Mouse (Mus musculus) neural tube, embryonic 12.5 days (tissue): ENCODE results near the gene Lin7b. TPM values are rescaled to one million over a fixed set of nuclear protein-coding genes. Genes with fewer than 3 reads are reported as not detected.

Experiments
- ATAC-seq: fragments of 200-750 bp; cut with Nextera tagmentation; 2 replicates; pipeline ENCODE4 v1.8.0; 2017; ENCODE audit warnings: low read depth, mild to moderate bottlenecking, moderate TSS enrichment, moderate library complexity; ENCODE audit not compliant: low FRiP score
- H3K27ac ChIP-seq: fragments of 300-500 bp; sonication (generic); 2 replicates; pipeline ENCODE4 v1.5.1; 2016
- H3K27me3 ChIP-seq: fragments of 300-500 bp; sonication (generic); replicated peaks from 2 replicates; pipeline ENCODE4 v1.6.1; 2016; ENCODE audit warnings: mild to moderate bottlenecking
- H3K36me3 ChIP-seq: fragments of 300-500 bp; sonication (generic); 2 replicates; pipeline ENCODE4 v1.6.1; 2016; ENCODE audit warnings: mild to moderate bottlenecking
- H3K4me1 ChIP-seq: fragments of 300-500 bp; sonication (generic); 2 replicates; pipeline ENCODE4 v1.6.1; 2016
- H3K4me2 ChIP-seq: fragments of 300-500 bp; sonication (generic); replicated peaks from 2 replicates; pipeline ENCODE4 v1.6.1; 2016; ENCODE audit warnings: mild to moderate bottlenecking
- H3K4me3 ChIP-seq: fragments of 300-500 bp; sonication (generic); 2 replicates; pipeline ENCODE4 v1.5.1; 2016
- H3K9ac ChIP-seq: fragments of 300-500 bp; sonication (generic); 2 replicates; pipeline ENCODE4 v1.6.1; 2016; ENCODE audit warnings: mild to moderate bottlenecking
- H3K9me3 ChIP-seq: fragments of 300-500 bp; sonication (generic); 2 replicates; pipeline ENCODE4 v1.6.1; 2016; ENCODE audit warnings: mild to moderate bottlenecking
- WGBS: fragments of 180-500 bp; shearing (Covaris S2); methylation state at CpG from one replicate; pipeline ENCODE4 v1.1.7; 2016; 5-methylcytosine and 5-hydroxymethylcytosine counted together
- polyA plus RNA-seq: library from polyadenylated mRNA; unstranded; fragments of >200 nt; fragmentation: Nextera tagmentation; extraction: Ambion mirVana; gene quantifications from 2 replicates; pipeline ENCODE4 v1.2.1, GENCODE M21; 2016

Gene Lin7b
- polyA plus RNA-seq, 1 experiment from 2014 or later, result 3.5 TPM

DNA sequence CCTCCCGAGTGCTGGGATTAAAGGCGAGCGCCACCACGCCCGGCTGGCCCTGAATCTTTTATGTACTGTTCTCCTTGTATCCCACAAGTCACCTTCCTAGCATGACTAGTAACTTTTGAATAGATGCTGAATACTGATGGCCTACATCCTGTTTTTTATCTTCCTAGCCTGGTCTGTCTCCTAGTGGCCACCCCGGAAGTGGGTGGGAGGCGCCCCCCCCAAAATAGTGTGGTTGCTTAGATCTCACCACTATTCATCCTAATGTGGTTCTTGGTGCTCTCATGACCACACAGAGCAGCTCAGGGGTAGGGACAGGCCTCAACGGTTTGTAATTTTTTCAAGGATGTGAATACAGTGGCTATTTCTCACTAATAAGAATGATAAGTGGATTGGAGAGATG lies 4.2 kb upstream of the Lin7b start:
- Histone ChIP-seq H3K9ac (no peak overlapping the region), H3K9me3 (no peaks in the 10 kb centered on the region), H3K4me3 (no peak overlapping the region), H3K4me1 (peaks cover 14% of the 10 kb centered on the region), H3K27ac (no peak overlapping the region), H3K36me3 (peaks cover 66% of the 10 kb centered on the region), H3K4me2 (no peak overlapping the region), H3K27me3 (peaks cover 9% of the 10 kb centered on the region)
- WGBS, result 94% methylated on average over 8 of the region's 8 CpGs
- ATAC-seq, result no peak

DNA sequence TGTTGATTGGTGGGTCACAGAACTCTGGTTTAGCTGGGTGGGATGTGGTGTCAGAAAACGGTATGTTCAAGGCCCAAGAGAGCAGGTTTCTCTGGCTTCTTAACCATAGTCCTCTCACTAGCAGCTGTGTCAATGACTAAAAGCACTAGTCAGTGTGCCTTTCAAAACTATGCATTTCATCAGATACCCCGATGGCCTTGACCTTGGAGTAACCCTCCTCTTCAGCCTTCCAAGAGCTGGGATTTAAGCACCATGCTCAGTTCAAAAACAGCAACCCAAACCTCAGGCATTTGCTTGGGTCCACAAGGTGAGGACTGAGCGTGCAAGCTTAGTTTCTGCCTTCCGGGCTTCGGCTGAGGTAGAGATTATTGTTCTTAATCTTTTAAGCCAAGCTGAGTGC lies 2.0 kb upstream of the Lin7b start:
- peaks cover 22% of the 10 kb centered on the region for H3K4me1 ChIP-seq
- 86% methylated on average over 5 of the region's 5 CpGs for WGBS
- H3K36me3 ChIP-seq, result peaks cover 45% of the 10 kb centered on the region
- H3K27ac ChIP-seq, result no peak overlapping the region
- no peak for ATAC-seq
- peaks cover 24% of the 10 kb centered on the region for H3K27me3 ChIP-seq
- H3K9me3 ChIP-seq, result no peaks in the 10 kb centered on the region
- H3K9ac ChIP-seq, result no peak overlapping the region
- no peak overlapping the region for H3K4me2 ChIP-seq
- H3K4me3 ChIP-seq, result no peak overlapping the region

DNA sequence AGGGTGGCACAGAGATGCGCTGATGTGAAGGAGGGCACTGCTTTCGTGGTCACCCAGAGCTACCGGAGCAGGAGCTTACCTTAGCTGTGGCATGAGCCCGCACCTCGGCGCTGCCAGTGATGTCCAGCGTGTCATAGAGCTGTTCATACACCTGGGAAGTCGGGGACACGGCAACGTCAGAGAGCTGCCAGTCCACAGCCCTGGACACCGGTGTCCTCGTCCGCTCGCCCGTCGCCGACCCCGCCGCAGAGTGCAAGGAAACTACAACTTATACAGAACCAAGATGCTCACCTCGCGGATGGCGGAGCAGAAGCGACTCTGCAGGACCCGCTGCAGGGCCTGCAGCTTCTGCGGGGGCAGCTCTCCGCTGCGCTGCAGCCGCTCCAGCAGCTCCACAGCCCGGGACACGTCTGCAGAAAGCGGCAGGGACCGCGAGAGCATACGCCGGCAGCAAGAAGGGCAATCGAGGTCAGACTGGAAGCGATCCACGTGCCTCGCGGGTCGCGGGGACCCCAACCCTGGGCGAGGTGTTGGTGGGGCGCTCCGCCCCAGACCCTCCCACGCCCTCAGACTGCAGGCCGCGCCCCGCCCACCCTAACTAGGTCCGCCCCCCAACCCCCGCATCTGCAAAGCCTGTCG lies 428 bp downstream of the Lin7b start:
- WGBS, result 10% methylated on average over 52 of the region's 52 CpGs
- Histone ChIP-seq H3K36me3 (peaks cover 22% of the 10 kb centered on the region), H3K27me3 (peaks cover 30% of the 10 kb centered on the region), H3K27ac (no peak overlapping the region), H3K4me1 (peaks cover 33% of the 10 kb centered on the region), H3K9me3 (no peaks in the 10 kb centered on the region), H3K9ac (peak overlapping the region; percentile 52), H3K4me2 (peak overlapping the region; percentile 95), H3K4me3 (peak overlapping the region; percentile 42)
- ATAC-seq, result no peak

DNA sequence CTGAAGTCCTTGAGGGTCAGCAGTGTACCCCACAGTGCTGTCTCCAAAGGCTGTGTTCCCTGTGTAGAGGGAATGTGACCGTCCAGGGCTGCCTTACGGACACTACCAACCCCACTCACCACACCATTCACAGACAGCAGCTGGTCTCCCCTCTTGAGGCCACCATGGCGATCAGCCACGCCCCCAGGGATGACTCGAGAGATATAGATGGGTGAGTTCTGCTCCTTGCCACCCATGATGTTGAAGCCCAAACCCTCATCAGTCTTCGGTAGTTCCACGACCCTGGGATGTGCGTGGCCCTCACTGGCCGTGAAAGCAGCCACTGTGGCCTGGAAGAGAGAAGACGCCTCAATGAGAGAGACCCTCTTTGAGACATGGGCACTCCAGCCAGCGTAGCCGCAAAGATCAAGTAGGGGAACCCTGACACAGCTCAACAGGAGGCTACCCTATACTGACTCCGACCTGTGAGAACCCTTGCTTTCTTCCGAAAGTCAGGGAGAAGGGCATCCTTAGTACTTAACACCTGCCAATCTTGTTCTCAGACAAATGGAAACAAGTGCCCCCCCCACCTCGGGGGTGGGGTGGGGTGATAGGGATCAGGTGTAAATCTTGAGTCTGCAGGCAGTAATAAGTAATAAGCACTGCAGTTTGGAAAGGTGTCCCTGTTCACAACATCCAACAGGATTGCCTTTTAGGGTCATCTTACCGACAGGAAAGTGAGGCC lies 1.2 kb downstream of the Lin7b start:
- Histone ChIP-seq H3K9ac (no peak overlapping the region), H3K4me3 (no peak overlapping the region), H3K4me1 (peaks cover 33% of the 10 kb centered on the region), H3K36me3 (peaks cover 18% of the 10 kb centered on the region), H3K27ac (no peak overlapping the region), H3K4me2 (peak overlapping the region; percentile 95; the same call in 1 of the 2 replicates), H3K9me3 (no peaks in the 10 kb centered on the region), H3K27me3 (peaks cover 31% of the 10 kb centered on the region)
- no peak for ATAC-seq
- WGBS, result 74% methylated on average over 16 of the region's 16 CpGs

DNA sequence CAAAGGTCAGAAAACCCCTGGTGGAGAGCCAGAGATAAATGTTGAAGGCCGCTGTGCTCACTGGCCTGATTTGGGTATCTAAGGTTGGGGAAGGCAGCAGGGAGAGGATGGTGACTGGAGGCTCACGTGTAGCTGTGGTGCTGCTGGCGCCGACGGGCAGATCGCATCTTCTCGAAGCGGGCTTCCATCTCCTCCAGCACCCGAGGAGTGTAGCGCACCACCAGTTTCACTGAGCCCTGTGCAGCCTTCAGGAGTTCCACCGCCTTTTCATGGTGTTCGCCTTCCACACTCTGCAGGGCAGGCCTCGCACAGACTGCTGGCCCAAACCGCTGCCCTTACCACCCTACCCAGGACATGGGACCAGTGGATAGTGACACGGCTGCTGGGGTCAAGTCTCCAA lies 2.2 kb downstream of the Lin7b start:
- H3K4me2 ChIP-seq, result peak overlapping the region; percentile 83
- WGBS, result 80% methylated on average over 15 of the region's 15 CpGs
- H3K9me3 ChIP-seq, result no peaks in the 10 kb centered on the region
- no peak for ATAC-seq
- H3K27me3 ChIP-seq, result peaks cover 40% of the 10 kb centered on the region
- peaks cover 9% of the 10 kb centered on the region for H3K36me3 ChIP-seq
- H3K27ac ChIP-seq, result no peak overlapping the region
- H3K9ac ChIP-seq, result peak overlapping the region; percentile 71
- peak overlapping the region; percentile 76 for H3K4me3 ChIP-seq
- peaks cover 33% of the 10 kb centered on the region for H3K4me1 ChIP-seq

DNA sequence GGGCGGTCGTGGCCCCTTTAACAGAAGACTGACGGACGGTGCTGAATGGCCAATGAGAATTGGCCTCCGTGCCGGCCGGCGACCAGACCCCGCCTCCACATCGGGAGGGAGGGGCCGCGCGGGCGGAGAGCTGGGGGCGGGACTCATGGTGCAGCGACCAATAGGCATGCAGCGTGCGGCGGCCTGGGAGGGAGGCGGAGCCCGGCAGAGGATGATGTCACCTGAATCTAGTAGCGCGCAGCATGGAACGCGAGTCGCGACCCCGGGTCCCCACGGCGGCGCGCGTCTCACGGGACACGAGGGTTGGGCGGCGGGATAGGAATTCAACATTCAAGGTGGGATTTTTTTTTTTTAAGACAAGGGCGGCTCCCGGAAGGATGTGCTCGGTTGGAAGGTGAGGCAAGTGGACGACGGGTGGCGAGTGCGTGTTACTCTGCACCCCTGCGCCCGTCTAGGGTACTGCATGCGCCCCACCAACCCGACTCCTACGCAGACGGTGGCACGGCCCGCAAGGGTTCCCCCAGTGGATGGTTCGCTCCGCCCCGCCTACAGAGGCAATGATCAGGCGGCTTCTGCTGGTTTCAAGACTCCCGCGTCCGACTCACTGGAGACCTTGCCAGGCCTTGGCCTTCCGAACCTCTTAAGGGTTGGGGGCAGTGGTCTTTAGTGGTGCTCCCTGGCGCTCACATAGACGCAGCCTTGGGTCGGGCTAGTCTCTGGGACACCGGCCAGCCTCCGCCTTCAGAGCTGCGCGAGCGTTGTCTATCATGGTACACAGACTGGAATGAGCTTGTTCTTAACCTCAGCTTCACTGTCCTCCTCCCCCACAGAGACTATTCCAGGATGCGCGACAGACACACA lies 3.1 kb downstream of the Lin7b start:
- H3K27me3 ChIP-seq, result peaks cover 47% of the 10 kb centered on the region
- H3K36me3 ChIP-seq, result peaks cover under 1% of the 10 kb centered on the region; the same call in 1 of the 2 replicates
- H3K4me1 ChIP-seq, result peaks cover 38% of the 10 kb centered on the region
- under 1% methylated on average over 70 of the region's 70 CpGs for WGBS
- peak overlapping the region; percentile 84 for H3K9ac ChIP-seq
- no peaks in the 10 kb centered on the region for H3K9me3 ChIP-seq
- peak overlapping the region; percentile 62 for H3K27ac ChIP-seq
- peak overlapping the region; percentile 83 for H3K4me2 ChIP-seq
- peak overlapping the region; percentile 76 for H3K4me3 ChIP-seq
- ATAC-seq, result peak; percentile 88

DNA sequence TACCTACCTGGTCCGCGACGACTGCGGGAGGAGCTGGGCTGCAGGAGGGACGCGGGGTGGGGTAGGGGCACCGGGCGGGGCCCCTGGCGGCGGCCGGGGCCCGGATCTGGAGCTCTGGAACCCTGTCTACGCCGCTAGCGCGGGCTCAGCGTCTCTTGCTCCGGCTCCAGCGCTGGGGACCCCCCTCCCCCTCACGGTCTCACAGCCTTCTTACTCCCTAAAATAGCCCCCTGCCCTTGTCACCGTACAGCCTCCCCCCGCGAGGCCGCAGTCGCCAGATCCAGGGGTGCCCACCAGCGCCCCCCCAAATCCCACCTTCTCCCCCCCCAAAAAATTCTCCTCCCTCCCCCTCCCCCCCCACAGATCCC lies 3.7 kb downstream of the Lin7b start, which contains the start of gene Ppfia3:
Ppfia3 (minus strand) TSS at position 368 of the 368 bp plus-strand sequence.
- H3K9me3 ChIP-seq, result no peaks in the 10 kb centered on the region
- H3K27me3 ChIP-seq, result peaks cover 48% of the 10 kb centered on the region
- no peaks in the 10 kb centered on the region for H3K36me3 ChIP-seq
- H3K27ac ChIP-seq, result peak within 1 kb of the TSS; percentile 62
- H3K4me1 ChIP-seq, result peaks cover 44% of the 10 kb centered on the region
- peak; percentile 19 for ATAC-seq
- H3K4me3 ChIP-seq, result peak within 1 kb of the TSS; percentile 76
- under 1% methylated on average over 25 of the region's 26 CpGs for WGBS
- peak within 1 kb of the TSS; percentile 83 for H3K4me2 ChIP-seq
- H3K9ac ChIP-seq, result peak within 1 kb of the TSS; percentile 84

- Histone ChIP-seq H3K27me3 (peaks cover 48% of the 10 kb centered on the region), H3K36me3 (no peaks in the 10 kb centered on the region), H3K4me1 (peaks cover 51% of the 10 kb centered on the region), H3K9me3 (no peaks in the 10 kb centered on the region), H3K4me2 (peak overlapping the region; percentile 83), H3K9ac (peak overlapping the region; percentile 84), H3K27ac (no peak overlapping the region), H3K4me3 (peak overlapping the region; percentile 76)
- WGBS, result 3% methylated on average over 35 of the region's 35 CpGs
- ATAC-seq, result peak; percentile 10; the same call in 1 of the 2 replicates
These were observed 4.4 kb downstream of the Lin7b start for GRCm38 (mm10) chr7:45365742-45366651.

- peaks cover 38% of the 10 kb centered on the region for H3K4me1 ChIP-seq
- no peaks in the 10 kb centered on the region for H3K9me3 ChIP-seq
- no peak for ATAC-seq
- no peak overlapping the region for H3K4me3 ChIP-seq
- peaks cover 3% of the 10 kb centered on the region for H3K36me3 ChIP-seq
- H3K9ac ChIP-seq, result no peak overlapping the region; the same call in 1 of the 2 replicates
- H3K27ac ChIP-seq, result no peak overlapping the region
- H3K4me2 ChIP-seq, result no peak overlapping the region
- 91% methylated on average over 2 of the region's 2 CpGs for WGBS
- H3K27me3 ChIP-seq, result peaks cover 42% of the 10 kb centered on the region
These were observed 6.4 kb downstream of the Lin7b start for GRCm38 (mm10) chr7:45363983-45364382.

DNA sequence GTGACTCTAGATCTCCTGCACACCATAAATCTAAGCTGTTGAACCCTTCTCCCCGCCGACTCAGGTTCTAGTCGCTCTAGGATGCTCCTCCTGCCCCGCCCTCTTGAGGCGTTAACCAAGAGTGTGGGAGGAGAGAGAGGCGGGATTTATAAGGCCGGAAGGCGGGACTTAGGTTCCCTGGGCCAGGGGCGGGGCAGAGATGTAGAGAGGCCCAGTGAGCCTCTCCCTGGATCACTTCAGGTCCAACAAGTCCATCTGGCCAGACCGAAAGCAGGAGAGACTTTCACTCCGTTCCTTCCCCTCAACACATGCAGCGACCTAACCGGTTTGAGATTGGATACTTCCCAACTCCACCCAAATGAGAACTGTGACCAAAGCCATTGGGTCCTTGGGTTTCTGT lies 7.6 kb downstream of the Lin7b start:
- Histone ChIP-seq H3K4me2 (peak overlapping the region; percentile 7; the same call in 1 of the 2 replicates), H3K4me1 (peaks cover 32% of the 10 kb centered on the region), H3K4me3 (no peak overlapping the region), H3K9me3 (no peaks in the 10 kb centered on the region), H3K9ac (no peak overlapping the region), H3K27me3 (peaks cover 32% of the 10 kb centered on the region), H3K36me3 (peaks cover 6% of the 10 kb centered on the region), H3K27ac (no peak overlapping the region)
- 6% methylated on average over 13 of the region's 13 CpGs for WGBS
- no peak for ATAC-seq

- no peak overlapping the region for H3K27ac ChIP-seq
- peaks cover 32% of the 10 kb centered on the region for H3K27me3 ChIP-seq
These were observed 9.1 kb downstream of the Lin7b start for GRCm38 (mm10) chr7:45361243-45361804.

More at GRCm38 (mm10) chr7:45361243-45361804, 9.1 kb downstream of the Lin7b start:
- ATAC-seq, result peak; percentile 74
- peak overlapping the region; percentile 57 for H3K9ac ChIP-seq
- peaks cover 31% of the 10 kb centered on the region for H3K4me1 ChIP-seq
- H3K9me3 ChIP-seq, result no peaks in the 10 kb centered on the region
- WGBS, result under 1% methylated on average over 43 of the region's 43 CpGs
- peak overlapping the region; percentile 73 for H3K4me2 ChIP-seq
- H3K4me3 ChIP-seq, result peak overlapping the region; percentile 43
- H3K36me3 ChIP-seq, result peaks cover 20% of the 10 kb centered on the region
